Mouse (Mus musculus): Measurements from ENCODE around the gene Cenpq. TPM values are rescaled to one million over a fixed set of nuclear protein-coding genes. Genes with fewer than 3 reads are reported as not detected.

Gene Cenpq
- 1 to 10 TPM; 5.3 to 5.7 TPM for total RNA-seq (2021)

DNA sequence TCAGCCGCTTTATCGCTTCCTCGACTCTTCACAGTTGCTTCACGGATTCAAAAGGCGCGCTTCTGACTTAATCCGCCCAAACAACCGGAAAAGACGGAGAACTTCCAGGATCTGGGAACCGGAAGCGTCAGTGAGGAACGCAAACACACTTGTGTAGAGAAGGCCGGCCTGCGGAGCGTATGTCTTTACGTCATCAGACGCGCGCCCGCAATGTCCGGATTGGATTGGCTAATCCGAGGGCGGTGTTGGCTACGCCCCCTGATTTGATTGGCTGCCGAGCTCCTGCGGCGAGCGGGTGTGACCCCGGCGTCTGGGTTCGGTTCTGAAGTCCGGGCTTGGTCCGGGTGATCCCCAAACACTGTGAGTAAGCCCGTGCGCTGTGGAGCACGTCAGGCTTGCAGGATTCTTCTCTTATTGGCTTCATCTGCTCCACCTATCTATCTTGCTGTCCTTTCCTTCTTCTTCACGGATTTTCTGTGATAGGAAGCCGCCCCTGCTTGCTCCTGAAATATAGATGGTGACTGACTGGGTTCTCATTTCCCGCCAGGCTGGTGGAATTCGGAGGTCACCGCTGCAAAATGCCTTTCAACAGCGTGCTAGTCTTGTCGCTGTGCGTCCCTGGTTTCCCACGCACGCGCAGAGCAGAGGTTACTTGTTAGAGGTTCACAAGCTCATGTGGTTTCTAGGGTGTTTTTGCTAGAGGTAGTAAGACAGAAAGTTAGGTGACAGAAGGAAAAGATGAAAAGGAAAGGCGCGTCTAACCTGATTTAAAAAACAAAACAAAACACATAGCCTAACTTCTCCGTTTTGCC is at the start of gene Cenpq, which contains the start of gene Mut:
Gene Cenpq (minus strand): TSS at position 628 of the 812 bp plus-strand sequence.
Gene Mut (plus strand): TSS at position 266 of the 812 bp plus-strand sequence.
- intact Hi-C loops (cut with DNase I), result no loop called here
- peak; percentile 97 for DNase-seq

DNA sequence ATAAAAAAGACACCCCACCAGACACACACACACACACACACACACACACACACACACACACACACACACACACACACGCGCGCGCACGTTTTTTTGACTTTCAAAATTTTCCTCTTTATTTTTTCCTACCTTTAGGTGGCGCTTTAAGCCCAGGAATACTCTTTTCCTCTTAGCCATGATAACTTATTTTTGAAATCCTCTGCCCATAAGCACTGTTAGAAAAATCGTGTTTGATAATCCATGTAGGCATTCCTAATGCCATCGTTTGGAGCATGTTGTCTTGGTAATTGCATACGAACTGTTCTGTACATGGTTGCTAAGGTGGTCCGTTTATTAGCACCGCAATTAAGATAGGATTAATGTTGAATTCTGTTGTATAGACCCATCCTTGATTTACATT is 43.1 kb upstream of the Cenpq start:
- no peak for DNase-seq
- intact Hi-C loops (cut with DNase I), result loop anchor here (10.0 kb wide), 1 partner anchor 1627 kb away; no protein-coding TSS in a partner anchor

DNA sequence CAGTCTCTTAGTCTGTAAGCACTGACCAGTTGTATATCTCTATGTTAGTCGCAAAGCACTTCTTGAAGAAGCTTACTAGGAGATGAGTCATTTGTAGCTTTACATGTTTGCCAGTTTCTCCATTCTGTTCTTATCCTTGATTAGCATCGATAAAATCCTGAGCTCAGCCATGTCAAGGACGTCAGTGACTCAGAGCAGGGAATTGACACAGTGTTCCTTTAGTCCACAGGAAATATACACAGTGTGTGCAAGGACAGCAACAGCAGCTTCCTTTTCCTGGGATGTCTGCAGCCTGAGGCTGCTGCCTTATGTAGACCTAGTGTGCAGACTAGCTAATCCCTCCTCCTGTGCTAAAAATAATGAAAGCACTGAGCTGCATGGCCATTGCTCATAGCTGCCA is 13.7 kb upstream of the Cenpq start:
- DNase-seq, result no peak
- intact Hi-C loops (cut with DNase I), result no loop called here

DNA sequence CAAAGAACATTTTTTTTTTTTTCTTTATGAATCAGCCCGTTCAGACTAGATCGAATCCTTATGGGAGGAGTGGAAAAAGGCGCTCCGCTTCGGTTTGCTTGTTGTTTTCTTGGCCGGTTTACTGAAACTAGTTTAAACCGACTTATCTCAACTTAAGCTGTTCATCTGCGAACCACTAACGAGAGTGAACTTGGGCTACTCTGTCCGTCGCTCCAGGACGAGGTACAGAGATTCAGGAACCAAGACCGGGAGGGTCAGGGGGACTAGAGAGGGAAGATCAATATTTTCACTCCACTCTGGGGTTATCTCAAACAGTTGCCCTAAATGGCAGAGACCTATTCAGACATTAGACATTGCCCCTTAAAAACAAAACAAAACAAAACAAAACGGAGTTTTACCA is 862 bp downstream of the Cenpq start:
- DNase-seq, result peak in 1 of 2 experiments; percentile 2
- intact Hi-C loops (cut with DNase I), result no loop called here

- DNase-seq, result no peak
Measured at GRCm38 (mm10) chr17:40915499-40915898, 19.3 kb downstream of the Cenpq start.

DNA sequence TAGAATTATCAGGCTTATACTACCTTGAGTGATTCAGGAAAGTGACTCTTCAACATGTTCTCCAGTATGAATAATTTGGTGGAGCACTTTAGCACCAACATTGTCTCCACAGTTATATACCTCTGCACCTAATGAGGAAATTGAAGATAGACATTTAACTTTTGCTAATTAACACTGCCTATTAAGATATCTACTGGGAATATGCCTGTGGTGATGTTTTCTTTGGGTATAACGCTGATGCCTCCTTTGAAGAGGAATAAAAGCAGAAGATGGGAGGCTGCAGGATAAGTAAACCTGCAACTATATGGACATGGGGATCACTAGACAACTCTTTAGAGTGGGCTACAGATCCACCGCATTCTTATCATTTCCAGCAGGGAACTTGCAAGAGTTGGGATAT is 20.6 kb downstream of the Cenpq start, which contains the start of gene Glyatl3:
Gene Glyatl3 (minus strand): TSS at position 101 of the 400 bp plus-strand sequence.
- intact Hi-C loops (cut with DNase I), result no loop called here

More at GRCm38 (mm10) chr17:40915499-40915898, 19.3 kb downstream of the Cenpq start:
- intact Hi-C loops (cut with DNase I), result no loop called here

GRCm38 (mm10) chr17:40904721-40905154 is 30.1 kb downstream of the Cenpq start:
- DNase-seq, result no peak

More for the DNA sequence above, 20.6 kb downstream of the Cenpq start, which contains the start of gene Glyatl3:
- no peak for DNase-seq

DNA sequence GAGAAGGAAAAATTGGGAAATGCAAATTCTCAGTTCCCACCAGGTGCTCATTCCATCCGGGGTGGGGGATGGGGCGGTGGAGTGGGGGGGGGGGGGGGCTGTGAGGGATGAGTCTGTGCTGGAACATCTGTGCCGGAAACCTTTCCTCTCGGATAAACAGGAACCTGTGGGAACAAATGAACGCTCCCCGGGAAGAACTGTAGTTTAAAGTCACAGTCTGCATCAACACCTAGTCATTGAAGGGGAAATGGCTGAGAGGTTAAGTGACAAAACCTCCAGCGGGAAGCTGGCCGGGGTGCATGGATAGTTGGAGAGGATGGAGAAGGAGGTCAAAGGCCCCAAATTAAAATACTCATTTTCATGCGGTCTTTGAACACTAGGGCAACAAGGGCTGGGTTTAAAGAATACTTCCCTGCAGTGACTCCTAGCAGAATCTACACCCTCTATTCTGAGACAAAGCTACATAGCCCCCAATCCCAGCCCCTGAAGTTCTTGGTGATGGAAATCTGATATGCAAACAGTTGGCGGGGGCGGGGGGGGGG is 30.7 kb downstream of the Cenpq start:
- intact Hi-C loops (cut with DNase I), result no loop called here
- DNase-seq, result no peak

More at GRCm38 (mm10) chr17:40904721-40905154, 30.1 kb downstream of the Cenpq start:
- intact Hi-C loops (cut with DNase I), result no loop called here

- no peak for DNase-seq
- intact Hi-C loops (cut with DNase I), result no loop called here
Measured at GRCm38 (mm10) chr17:40903345-40903744, 31.5 kb downstream of the Cenpq start.

DNA sequence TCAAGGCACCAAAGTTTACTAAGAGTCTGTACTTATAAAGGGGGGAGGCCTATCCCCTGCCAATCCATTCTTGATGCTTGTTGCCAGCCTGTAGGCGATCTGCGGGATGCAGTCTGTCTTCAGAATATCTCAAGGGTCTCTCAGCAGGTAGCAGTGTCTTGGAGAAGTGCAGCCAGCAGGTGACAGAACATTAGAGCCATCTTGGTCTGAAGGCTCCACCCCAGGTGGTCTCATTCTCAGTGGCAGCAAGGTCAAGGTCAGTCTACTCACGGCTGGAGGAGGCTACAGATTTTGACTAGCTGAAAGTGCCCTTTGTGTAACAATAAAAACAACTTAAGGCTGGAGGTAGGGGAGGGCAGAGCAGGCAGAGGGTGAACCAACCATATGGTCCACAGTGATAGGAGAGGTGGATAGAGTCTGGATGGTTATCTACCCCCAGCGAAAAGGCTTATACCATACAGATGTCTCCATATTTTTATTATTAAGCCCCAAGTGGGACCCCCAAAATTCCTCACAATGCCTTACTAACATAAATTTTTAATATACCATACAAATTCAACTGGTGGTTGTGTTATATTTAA is 35.0 kb downstream of the Cenpq start:
- no peak for DNase-seq
- intact Hi-C loops (cut with DNase I), result no loop called here

- intact Hi-C loops (cut with DNase I), result loop anchor here (1.0 to 2.0 kb wide), 2 partner anchors 60 to 72 kb away; no protein-coding TSS in a partner anchor
- no peak for DNase-seq
Measured at GRCm38 (mm10) chr17:40896863-40897262, 38.0 kb downstream of the Cenpq start.

GRCm38 (mm10) chr17:40887849-40888536 is 46.9 kb downstream of the Cenpq start:
- DNase-seq, result no peak
- intact Hi-C loops (cut with DNase I), result no loop called here

- DNase-seq, result no peak
- intact Hi-C loops (cut with DNase I), result no loop called here
Measured at GRCm38 (mm10) chr17:40885155-40885554, 49.7 kb downstream of the Cenpq start.

GRCm38 (mm10) chr17:40882172-40882571 is 52.7 kb downstream of the Cenpq start:
- intact Hi-C loops (cut with DNase I), result no loop called here

GRCm38 (mm10) chr17:40879924-40880691 is 54.7 kb downstream of the Cenpq start, which contains the start of gene 9130008F23Rik:
9130008F23Rik (minus strand) TSS chr17:40880559.
- peak; percentile 53 to 72 for DNase-seq
- intact Hi-C loops (cut with DNase I), result no loop called here

More at GRCm38 (mm10) chr17:40882172-40882571, 52.7 kb downstream of the Cenpq start:
- no peak for DNase-seq

DNA sequence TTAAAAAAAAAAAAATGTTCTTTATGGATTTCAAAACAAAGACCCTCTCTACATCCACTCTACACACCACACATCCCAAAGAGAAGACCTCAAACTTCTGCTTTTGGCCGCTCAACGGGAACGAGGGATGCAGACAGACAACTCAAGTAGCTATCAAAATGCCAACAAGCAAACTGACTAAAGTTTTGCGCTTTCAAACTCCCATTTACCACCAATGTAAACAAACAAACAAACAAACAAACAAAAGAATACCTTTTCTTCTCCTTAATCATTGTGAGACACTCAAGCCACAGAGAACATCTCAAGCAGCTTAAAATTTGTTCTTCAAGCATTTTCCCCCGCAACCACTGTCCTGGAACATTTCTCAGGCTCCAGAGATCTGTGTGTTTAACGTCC is 55.3 kb downstream of the Cenpq start:
- DNase-seq, result no peak
- intact Hi-C loops (cut with DNase I), result no loop called here

DNA sequence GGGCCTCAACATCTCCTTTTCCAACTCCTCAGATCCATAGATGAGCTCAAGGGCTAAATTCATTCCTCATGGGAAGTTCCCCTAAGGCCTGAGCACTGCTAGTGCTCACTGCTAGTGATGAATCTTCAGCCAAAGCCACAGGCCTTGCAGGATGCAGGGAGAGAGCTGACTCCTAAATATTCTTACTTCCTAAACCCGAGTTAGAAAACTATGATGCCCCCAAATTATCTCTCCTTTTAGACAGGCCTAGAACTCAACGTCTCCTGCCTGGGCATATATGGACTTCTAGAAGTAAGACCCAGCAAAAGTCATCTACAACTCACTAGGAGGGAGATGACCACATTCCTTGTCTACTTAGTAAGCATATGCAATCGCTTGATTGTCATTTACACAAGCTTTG is 57.1 kb downstream of the Cenpq start:
- intact Hi-C loops (cut with DNase I), result no loop called here
- DNase-seq, result no peak

GRCm38 (mm10) chr17:40875568-40875967 is 59.3 kb downstream of the Cenpq start:
- DNase-seq, result no peak
- intact Hi-C loops (cut with DNase I), result no loop called here

GRCm38 (mm10) chr17:40874701-40875100 is 60.1 kb downstream of the Cenpq start:
- intact Hi-C loops (cut with DNase I), result no loop called here
- DNase-seq, result no peak

- no peak for DNase-seq
- intact Hi-C loops (cut with DNase I), result no loop called here
Measured at GRCm38 (mm10) chr17:40873582-40874011, 61.2 kb downstream of the Cenpq start.
